Mouse (Mus musculus) heart, postnatal 0 days (tissue): ENCODE measurements at regions not wholly inside any gene's neighbourhood (a gene's known extent, or its start where the extent isn't known, plus 50 kb on each side); places are given as distances from the start of the nearest gene placed in this dataset.

Experiments
- CTCF ChIP-seq: IDR thresholded peaks from 2 replicates; pipeline ENCODE4 v1.5.1; 2016; ENCODE audit warnings: antibody characterized with exemption, control low read depth, low read depth
- EP300 ChIP-seq: IDR thresholded peaks from 2 replicates; pipeline ENCODE4 v1.6.1; 2016; ENCODE audit warnings: antibody characterized with exemption, low read depth

- TF ChIP-seq EP300 (no peak), CTCF (no peak)
Observed at GRCm38 (mm10) chr16:86949681-86950080, 404.3 kb upstream of the N6amt1 start.
